Mouse (Mus musculus): Measurements from ENCODE around the gene Slc6a1. TPM values are rescaled to one million over a fixed set of nuclear protein-coding genes. Genes with fewer than 3 reads are reported as not detected.

The Slc6a1 gene
- polyA plus RNA-seq, 1 experiment from 2014 or later, result 1.7 TPM

- H3K9me3 ChIP-seq, result no peaks in the 10 kb centered on the region
- H3K27ac ChIP-seq, result no peak overlapping the region
- 78% methylated on average over 8 of the region's 8 CpGs for WGBS
- ATAC-seq (ENCODE audit: insufficient number of reproducible peaks, insufficient read depth, low FRiP score, low TSS enrichment), result no peak
- H3K36me3 ChIP-seq, result no peaks in the 10 kb centered on the region
- no peak overlapping the region for H3K4me2 ChIP-seq (replicated peaks)
- H3K27me3 ChIP-seq, result no peaks in the 10 kb centered on the region
- H3K4me3 ChIP-seq, result no peak overlapping the region
- no peak overlapping the region for H3K9ac ChIP-seq
- no peaks in the 10 kb centered on the region for H3K4me1 ChIP-seq
Observed at GRCm38 (mm10) chr6:114363740-114364139, 81.3 kb downstream of the Slc6a1 start.

- Histone ChIP-seq H3K27ac (no peak overlapping the region), H3K36me3 (no peaks in the 10 kb centered on the region), H3K9ac (no peak overlapping the region), H3K27me3 (no peaks in the 10 kb centered on the region), H3K4me3 (no peak overlapping the region), H3K4me1 (no peaks in the 10 kb centered on the region), H3K4me2 (replicated peaks) (no peak overlapping the region), H3K9me3 (no peaks in the 10 kb centered on the region)
- WGBS, result 67% methylated on average over 5 of the region's 5 CpGs
- ATAC-seq (ENCODE audit: insufficient number of reproducible peaks, insufficient read depth, low FRiP score, low TSS enrichment), result no peak
Observed at GRCm38 (mm10) chr6:114364734-114365133, 82.3 kb downstream of the Slc6a1 start.

DNA sequence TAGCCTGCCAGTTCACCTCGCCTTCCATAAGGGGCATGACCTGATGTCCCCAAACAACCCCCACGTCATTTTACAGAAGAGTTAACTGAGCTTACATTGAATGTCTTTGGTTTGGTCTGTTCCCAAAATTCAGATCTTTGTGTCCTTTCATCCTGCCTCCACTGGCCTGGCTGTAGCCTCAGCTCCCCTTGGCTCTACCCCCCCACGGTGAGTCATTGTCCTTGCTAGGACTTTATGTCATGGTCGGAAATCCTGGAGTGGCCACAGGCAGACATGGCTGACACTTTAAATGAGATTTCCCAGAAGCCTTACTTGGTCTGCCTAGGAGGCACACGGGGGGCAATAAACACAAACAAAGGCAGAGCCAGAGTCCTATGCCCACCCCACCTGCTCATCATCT lies 83.8 kb downstream of the Slc6a1 start:
- Histone ChIP-seq H3K4me3 (no peak overlapping the region), H3K4me2 (replicated peaks) (no peak overlapping the region), H3K4me1 (no peaks in the 10 kb centered on the region), H3K9me3 (no peaks in the 10 kb centered on the region), H3K27ac (no peak overlapping the region), H3K9ac (no peak overlapping the region), H3K36me3 (no peaks in the 10 kb centered on the region), H3K27me3 (no peaks in the 10 kb centered on the region)
- ATAC-seq (ENCODE audit: insufficient number of reproducible peaks, insufficient read depth, low FRiP score, low TSS enrichment), result no peak
- WGBS, result 71% methylated on average over 5 of the region's 5 CpGs

Other genes with a start within 250 kb of the Slc6a1 start
- gene Atp2b2, start 240.0 kb upstream of the Slc6a1 start, polyA plus RNA-seq (2016; fragmentation: Nextera tagmentation; extraction: Ambion mirVana), result 1.9 and 2.5 TPM in 2 replicates
- 0.37 and 0.38 TPM in 2 replicates for gene Slc6a11, start 151.4 kb upstream of the Slc6a1 start, polyA plus RNA-seq (2016; fragmentation: Nextera tagmentation; extraction: Ambion mirVana)
- 0.10 and 0.24 TPM in 2 replicates for gene Hrh1, start 115.3 kb downstream of the Slc6a1 start, polyA plus RNA-seq (2016; fragmentation: Nextera tagmentation; extraction: Ambion mirVana)